Mouse (Mus musculus) liver, embryonic 14.5 days (tissue): ENCODE measurements around the gene Fiz1.

Experiments used
- CTCF ChIP-seq: IDR thresholded peaks from 2 replicates; pipeline ENCODE4 v1.5.1; 2016; ENCODE audit warnings: antibody characterized with exemption, low read depth, control low read depth
- EP300 ChIP-seq: IDR thresholded peaks from 2 replicates; pipeline ENCODE4 v1.6.1; 2016; ENCODE audit warnings: antibody characterized with exemption, low read depth

DNA sequence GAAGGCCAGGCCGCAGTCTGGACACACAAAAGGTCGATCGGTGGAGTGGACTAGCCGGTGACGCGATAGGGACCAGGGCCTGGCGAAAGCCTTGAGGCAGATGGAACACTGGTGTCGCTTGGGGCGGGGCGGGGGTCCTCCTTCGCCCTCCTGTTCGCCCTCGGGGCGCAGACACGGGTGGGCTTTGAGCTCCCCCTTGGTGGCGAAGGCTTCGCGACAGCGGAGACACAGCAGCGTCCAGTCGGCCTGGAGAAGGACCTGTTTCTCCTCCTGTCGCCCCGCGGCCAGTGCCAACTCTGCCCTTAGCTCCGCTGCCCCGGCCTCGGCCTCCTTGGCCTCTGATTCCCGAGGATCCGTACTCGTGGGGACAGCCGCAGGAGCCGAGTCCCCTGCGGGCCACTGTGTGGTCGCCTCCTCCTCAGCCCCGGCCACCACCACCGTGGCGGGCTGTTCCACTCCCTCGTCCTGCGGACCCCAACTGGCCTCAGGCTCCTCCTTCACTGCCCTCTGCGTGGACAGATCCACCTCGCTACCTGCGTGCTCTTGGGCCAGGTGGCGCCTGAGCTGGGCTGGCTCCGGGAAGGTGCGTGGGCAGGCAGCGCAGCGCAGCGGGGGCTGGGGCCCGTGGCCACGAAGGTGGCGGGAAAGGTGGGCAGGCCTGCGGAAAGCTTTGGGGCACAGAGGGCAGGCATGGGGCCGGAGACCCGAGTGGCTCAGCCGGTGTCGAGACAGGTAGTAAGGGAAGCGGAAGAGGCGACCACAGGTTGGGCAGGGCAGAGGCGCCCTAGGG is 20.3 kb downstream of the Fiz1 start:
- TF ChIP-seq CTCF (no peak), EP300 (no peak)
